Mouse (Mus musculus) frontal cortex, postnatal 25 days (tissue): Measurements from ENCODE around the gene Azi2.

Source experiments
- DNase-seq, 2 experiments: peaks; one replicate each; pipeline ENCODE4 v3.0.0; 2022; ENCODE audit warnings: low spot score in 2 of 2

Gene Azi2

GRCm38 (mm10) chr9:118040218-118041021 lies at the start of gene Azi2:
Gene Azi2, plus strand, starts transcription at chr9:118040499.
- DNase-seq: peak; percentile 98

- no peak for DNase-seq
Measured at GRCm38 (mm10) chr9:117996631-117997030, 43.7 kb upstream of the Azi2 start.

GRCm38 (mm10) chr9:118001488-118001887 lies 38.8 kb upstream of the Azi2 start:
- DNase-seq: no peak

- no peak for DNase-seq
Measured at GRCm38 (mm10) chr9:118003218-118003886, 36.9 kb upstream of the Azi2 start.

GRCm38 (mm10) chr9:118003937-118004336 lies 36.4 kb upstream of the Azi2 start:
- DNase-seq: no peak

DNA sequence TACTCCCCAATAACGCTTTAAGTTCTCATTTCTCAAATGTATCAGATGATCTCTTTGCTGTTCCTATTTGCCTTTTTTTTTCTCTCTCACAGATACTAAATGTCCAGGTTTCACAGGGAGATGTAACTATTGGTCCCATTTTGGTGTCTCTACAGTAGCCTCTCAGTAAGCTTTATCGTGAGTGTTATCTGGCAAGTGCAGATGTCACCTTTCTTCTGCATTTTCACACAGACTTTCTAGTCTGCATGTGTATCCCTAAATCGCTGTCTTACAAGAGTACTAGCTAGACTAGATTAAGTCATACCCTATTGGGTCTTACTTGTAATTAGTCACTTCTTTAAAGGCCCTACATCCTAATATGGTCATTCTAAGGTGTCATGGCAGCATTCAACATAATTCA lies 27.4 kb upstream of the Azi2 start:
- DNase-seq: no peak

DNA sequence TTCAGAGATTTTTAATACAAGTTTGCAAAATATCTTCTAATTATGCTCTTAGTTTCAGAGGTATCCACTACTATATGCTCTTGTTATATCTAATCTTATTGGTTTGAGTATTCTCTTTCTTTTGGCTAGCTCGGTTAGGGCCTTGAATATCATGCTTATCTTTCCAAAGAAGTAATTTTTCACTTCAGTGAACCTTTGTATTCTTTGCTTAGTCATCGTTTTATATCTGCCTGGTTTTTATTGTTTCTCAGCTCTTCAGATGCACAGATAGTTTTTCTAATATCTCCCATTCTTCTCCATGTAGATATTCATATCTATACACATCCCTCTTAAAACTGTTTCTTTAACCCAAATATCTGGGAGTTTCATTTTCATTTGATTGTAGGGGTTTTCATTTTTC lies 15.3 kb upstream of the Azi2 start:
- no peak for DNase-seq

DNA sequence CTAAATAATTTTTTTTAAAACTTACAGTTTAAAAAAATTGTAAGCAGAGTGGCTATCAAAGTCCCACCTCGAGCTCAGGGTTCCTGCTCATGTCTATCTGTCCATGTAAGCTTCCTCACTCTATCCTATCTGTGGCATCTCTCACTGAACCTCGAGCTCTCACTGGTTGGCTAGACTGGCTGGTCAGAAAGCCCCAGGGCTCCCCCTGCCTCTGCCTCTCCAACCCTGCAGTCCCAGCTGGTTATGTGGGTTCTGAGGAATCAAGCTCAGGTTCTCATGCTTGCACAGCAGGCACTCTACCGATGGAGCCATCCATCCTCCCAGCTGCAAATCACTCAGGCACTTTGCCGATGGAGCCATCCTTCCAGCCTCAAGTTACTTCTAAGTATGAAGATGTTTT lies 10.8 kb upstream of the Azi2 start:
- DNase-seq: no peak

- no peak for DNase-seq
Measured at GRCm38 (mm10) chr9:118030252-118030651, 10.0 kb upstream of the Azi2 start.

DNA sequence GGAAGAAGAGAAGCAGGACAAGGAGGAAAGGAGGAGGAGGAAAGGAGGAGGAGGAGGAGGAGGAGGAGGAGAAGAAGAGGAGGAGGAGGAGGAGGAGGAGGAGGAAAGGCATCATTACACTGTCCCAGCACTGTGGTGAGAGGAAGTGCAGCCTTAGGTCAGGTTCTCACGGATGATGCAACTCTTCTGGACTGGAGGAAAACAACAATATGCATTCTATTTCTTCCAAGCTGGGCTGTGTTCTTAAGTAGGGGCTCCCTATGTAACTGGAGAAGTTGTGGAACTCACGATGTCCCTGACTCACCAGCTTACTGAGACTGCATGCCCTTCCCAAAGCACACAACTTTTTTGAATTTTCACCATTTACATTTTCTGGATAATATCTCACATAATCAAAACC lies 8.6 kb upstream of the Azi2 start:
- no peak for DNase-seq

GRCm38 (mm10) chr9:118034990-118035389 lies 5.3 kb upstream of the Azi2 start:
- no peak for DNase-seq

DNA sequence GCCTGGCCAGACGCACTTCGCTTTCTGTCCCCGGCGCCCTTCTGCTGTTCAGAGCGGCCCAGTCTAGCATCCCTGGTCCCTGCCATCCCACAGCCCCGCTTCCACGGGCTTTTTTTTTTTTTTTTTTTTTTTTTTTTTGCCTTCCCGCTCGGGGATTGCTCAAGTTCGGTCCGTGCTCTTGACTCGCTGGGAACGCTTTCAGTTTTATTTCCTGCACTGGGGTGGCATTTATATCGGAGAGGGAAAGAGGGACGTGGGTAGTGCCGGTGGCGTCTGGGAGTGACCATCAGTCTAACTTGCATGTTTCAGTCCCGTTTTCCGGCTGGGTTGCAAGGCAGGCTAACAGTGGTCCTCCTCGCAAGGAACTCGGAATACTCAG lies 712 bp downstream of the Azi2 start:
- no peak for DNase-seq

DNA sequence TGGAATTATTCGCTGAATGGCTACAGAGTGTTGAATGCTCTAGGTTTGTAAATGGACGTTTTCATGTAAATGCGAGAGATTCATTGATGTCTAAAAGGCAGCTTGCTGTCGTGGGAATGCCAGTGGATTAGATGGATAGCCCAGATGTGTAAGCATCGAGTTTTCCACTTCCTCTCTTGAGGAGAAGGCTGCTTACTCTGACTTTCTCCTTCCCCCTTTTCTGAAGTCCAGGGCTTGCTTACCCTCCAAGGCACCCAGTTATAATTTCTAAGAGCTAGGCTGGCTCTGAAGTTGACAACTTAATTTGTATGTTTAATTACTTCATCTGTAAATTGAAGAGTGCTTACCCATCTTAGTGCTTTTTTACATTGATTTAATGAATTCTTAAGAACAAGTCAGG lies 1.3 kb downstream of the Azi2 start:
- no peak for DNase-seq

- no peak for DNase-seq
Measured at GRCm38 (mm10) chr9:118042738-118043137, 2.4 kb downstream of the Azi2 start.

DNA sequence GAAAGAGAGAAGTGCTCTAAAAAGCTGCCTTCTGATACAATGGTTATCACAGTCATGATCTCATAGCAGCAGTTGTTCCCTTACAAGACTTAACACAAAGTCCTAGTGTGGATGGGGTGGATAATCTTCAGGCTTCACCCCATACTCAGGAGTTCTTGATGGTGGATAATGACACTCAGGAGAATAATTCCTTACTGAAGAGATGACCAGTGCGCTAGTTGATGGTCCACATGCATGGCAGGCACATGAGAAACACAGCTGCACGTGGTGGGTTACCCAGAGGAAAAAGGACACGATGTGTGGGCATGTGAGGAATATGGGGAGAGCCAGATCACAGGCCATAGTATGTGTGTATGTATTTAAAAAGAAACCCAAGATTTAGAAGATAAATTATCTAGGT lies 3.3 kb downstream of the Azi2 start:
- no peak for DNase-seq

GRCm38 (mm10) chr9:118045011-118045533 lies 4.8 kb downstream of the Azi2 start:
- DNase-seq: no peak

DNA sequence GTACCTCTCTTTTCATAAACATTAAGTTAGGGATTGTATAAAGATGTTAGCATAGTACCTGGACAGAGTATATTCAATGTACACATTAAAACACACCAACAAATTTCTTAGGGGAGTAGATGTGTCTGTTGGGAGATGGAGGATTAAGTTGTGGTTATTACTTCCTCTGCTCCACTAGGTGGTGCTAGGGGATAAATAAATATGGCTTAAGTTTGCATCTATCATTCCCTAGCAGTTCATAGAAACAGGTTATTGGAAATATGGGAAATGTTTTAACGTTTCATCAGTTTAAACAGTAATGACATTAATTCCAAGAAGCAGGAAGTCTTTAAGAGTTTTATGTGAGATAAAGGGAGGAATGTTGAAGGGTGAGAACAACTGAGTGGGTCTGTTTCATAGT lies 13.0 kb downstream of the Azi2 start:
- DNase-seq: no peak

GRCm38 (mm10) chr9:118059101-118059500 lies 18.8 kb downstream of the Azi2 start:
- no peak for DNase-seq

DNA sequence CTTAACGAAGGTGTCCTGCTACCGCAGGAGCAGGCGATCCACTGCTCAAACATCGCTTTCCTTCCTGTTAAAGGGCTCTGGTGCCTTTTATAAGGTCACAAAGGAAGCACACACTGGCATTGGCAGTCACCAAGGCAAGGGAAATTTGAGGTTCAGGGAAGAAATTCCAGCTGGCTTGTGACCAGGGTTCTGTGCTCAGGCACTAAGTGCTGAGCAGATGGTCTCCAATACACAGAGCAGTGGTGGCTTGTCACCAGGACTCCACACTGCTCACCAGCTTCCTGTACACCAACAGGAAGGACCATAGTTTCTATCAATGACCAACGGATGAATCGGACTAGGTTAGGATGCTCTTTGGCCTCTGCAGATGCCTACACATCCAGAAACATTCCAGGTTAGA lies 30.1 kb downstream of the Azi2 start:
- no peak for DNase-seq

DNA sequence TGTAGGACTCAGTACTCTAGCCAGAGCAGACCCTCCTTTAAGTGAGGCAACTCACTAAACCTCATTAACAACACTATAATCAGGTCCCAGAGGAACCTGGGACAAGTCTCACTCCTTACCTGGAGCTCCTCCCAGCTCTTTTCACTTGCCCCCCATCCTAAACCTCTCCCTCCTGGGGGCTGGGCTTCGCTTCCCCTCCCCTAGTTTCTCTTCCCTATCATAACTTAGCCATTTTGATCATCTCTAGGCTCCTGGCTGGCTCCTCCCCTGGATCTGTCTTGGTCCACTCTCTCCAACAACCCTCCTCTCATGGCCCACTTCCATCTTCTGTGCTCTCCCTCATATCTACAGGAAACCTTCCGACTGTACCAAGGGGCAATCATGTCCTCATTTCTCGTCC lies 31.0 kb downstream of the Azi2 start:
- DNase-seq: no peak

DNA sequence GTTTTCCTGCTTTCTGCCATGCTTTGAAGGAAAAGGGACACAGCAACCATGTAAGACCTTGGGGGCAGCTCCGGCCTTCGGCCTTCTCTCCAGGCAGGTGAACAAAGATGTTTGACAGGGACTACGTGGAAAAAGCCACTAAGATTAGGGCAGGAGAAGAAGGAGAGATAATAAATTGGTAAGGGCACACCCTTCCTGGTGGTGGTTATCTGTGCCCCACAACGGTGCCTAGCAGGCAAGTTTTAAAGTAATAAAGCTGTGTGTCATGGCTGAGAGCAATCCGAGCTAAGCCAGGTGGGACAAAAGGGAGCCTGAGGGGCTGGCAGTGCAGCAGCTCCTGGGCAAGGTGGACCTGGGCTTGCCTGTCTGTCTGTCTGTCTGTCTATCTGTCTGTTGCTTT lies 31.8 kb downstream of the Azi2 start:
- DNase-seq: no peak

DNA sequence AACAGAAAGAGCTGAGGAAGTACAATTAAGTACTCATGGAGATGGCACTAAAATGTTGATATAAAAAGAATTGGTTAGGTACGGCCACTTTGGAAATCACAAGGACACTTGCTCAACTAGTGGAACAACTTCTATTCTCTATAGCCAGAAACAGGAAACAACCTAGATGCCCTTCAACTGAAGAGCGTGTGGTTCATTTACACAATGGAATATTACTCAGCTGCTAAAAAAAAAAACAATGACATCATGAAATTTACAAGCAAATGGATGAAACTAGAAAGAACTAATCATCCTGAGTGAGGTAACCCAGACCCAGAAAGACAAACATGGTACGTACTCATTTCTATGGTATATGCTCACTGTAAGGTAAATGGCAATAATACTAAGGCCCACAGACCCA lies 33.1 kb downstream of the Azi2 start:
- no peak for DNase-seq
